Mouse (Mus musculus): ENCODE measurements around the gene Calu. TPM values are rescaled to one million over a fixed set of nuclear protein-coding genes. Genes with fewer than 3 reads are reported as not detected.

Calu gene
- polyA plus RNA-seq, 1 experiment from 2014 or later: 166 TPM

- 1% methylated on average over 24 of the region's 24 CpGs for WGBS
- peak overlapping the region; percentile 71 for H3K4me3 ChIP-seq (replicated peaks)
Measured at GRCm38 (mm10) chr6:29396714-29397540, 49.1 kb downstream of the Calu start.

GRCm38 (mm10) chr6:29397575-29397974 lies 49.7 kb downstream of the Calu start:
- Histone ChIP-seq H3K27ac (peak overlapping the region; percentile 69), H3K4me2 (replicated peaks) (peak overlapping the region; percentile 81), H3K4me3 (replicated peaks) (peak overlapping the region; percentile 71), H3K36me3 (no peaks in the 10 kb centered on the region), H3K4me1 (replicated peaks) (peaks cover 20% of the 10 kb centered on the region), H3K9ac (replicated peaks) (peak overlapping the region; percentile 82), H3K27me3 (peaks cover 25% of the 10 kb centered on the region), H3K9me3 (no peaks in the 10 kb centered on the region)
- ATAC-seq: peak; percentile 55
- WGBS: 5% methylated on average over 6 of the region's 6 CpGs

More at GRCm38 (mm10) chr6:29396714-29397540, 49.1 kb downstream of the Calu start:
- Histone ChIP-seq H3K36me3 (no peaks in the 10 kb centered on the region), H3K9me3 (no peaks in the 10 kb centered on the region), H3K9ac (replicated peaks) (peak overlapping the region; percentile 82), H3K4me2 (replicated peaks) (peak overlapping the region; percentile 81), H3K27ac (peak overlapping the region; percentile 69), H3K4me1 (replicated peaks) (peaks cover 20% of the 10 kb centered on the region), H3K27me3 (peaks cover 21% of the 10 kb centered on the region)
- peak; percentile 84 for ATAC-seq

DNA sequence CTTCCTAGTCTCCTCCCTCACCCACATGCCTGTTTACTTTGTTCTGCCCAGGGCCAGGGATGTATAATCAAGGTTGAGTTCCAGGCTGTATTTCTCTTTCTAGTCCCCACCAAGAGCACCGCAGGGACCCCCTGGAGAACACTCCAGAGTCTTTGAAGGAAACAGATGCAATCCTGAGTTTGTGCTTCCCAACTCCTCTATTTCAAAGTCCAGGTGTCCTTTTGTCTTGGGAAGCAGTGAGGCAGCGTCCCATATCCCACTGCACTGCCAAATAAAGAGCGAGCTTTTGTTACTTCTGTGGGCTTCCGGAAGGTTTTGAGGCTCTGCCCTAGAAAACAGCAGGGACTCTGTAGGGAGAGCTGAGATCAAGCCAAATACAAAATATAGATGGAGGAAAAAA lies 52.0 kb downstream of the Calu start:
- WGBS: 66% methylated on average over 4 of the region's 4 CpGs
- Histone ChIP-seq H3K36me3 (no peaks in the 10 kb centered on the region), H3K4me3 (replicated peaks) (no peak overlapping the region), H3K9ac (replicated peaks) (no peak overlapping the region), H3K4me1 (replicated peaks) (peaks cover 24% of the 10 kb centered on the region), H3K27me3 (peaks cover 18% of the 10 kb centered on the region), H3K27ac (no peak overlapping the region), H3K9me3 (no peaks in the 10 kb centered on the region), H3K4me2 (replicated peaks) (no peak overlapping the region)
- no peak for ATAC-seq

DNA sequence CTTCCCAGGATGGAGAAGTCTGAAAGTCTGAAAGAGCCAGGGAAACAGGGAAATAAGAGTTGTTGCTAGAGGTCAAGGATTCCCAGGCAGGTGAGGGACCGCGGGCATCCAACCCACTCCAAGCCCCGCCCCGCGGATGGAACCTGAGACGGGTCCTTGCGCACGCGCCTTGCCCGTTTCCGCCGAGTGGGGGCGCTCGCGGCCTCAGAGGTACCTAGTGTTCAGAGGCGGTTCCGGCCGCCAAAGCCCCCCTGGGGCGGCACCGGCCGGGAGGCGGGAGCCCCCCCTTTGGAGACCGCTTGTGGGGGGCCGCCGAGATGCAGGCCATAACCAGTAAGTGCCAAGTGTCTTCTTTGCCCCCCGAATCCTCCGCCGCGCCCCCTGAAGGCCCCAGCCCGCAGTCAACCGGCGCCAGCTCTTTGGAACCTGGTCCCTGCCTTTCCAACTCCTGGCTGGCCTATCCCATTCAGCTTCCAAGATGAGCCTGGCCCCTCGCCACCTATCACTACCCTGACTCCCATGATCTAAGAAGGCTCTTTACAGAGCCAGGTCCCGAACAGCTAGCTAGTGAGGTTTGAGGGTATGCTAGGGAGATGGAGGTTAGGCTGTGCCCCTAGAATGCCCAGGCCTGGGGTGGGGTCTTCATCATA lies 54.9 kb downstream of the Calu start:
- Histone ChIP-seq H3K4me3 (replicated peaks) (no peak overlapping the region), H3K27ac (no peak overlapping the region), H3K4me1 (replicated peaks) (peaks cover 6% of the 10 kb centered on the region), H3K9me3 (no peaks in the 10 kb centered on the region), H3K36me3 (peaks cover 17% of the 10 kb centered on the region), H3K27me3 (peaks cover 12% of the 10 kb centered on the region), H3K9ac (replicated peaks) (no peak overlapping the region), H3K4me2 (replicated peaks) (0 out of 2 replicates have a peak overlapping the region, but pooled peaks have one; percentile 2)
- ATAC-seq: no peak
- 7% methylated on average over 33 of the region's 34 CpGs for WGBS

DNA sequence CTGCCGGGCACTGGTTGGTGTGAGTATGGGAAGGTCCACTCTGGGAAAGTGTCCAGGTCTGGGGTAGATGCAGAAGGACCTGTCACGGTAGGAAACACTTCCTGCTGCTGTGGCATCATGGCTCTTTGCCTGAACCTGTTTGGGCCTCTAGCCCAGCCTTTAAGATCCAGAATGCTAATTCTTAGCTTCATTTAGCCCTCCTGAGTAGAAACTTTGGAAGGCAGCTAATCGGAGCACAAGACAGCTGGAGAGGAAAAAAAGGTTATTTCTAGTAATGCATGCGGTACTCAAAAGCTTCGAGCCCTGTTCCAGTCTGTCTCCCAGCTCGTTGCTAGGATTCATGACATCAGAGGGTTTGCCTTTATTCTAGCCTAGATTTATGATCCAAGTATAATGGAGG lies 58.5 kb downstream of the Calu start:
- Histone ChIP-seq H3K27ac (no peak overlapping the region), H3K36me3 (peaks cover 49% of the 10 kb centered on the region), H3K27me3 (peaks cover 12% of the 10 kb centered on the region), H3K4me3 (replicated peaks) (no peak overlapping the region), H3K4me1 (replicated peaks) (0 out of 2 replicates have a peak, but pooled peaks cover 4% of the 10 kb centered on the region), H3K4me2 (replicated peaks) (no peak overlapping the region), H3K9ac (replicated peaks) (no peak overlapping the region), H3K9me3 (no peaks in the 10 kb centered on the region)
- ATAC-seq: no peak
- 88% methylated on average over 6 of the region's 6 CpGs for WGBS

GRCm38 (mm10) chr6:29415446-29415845 lies 67.6 kb downstream of the Calu start:
- no peaks in the 10 kb centered on the region for H3K4me1 ChIP-seq (replicated peaks)
- peaks cover 67% of the 10 kb centered on the region for H3K36me3 ChIP-seq
- WGBS: 90% methylated on average over 9 of the region's 9 CpGs
- no peak for ATAC-seq
- no peak overlapping the region for H3K4me3 ChIP-seq (replicated peaks)
- H3K9me3 ChIP-seq: no peaks in the 10 kb centered on the region
- H3K27ac ChIP-seq: no peak overlapping the region
- no peaks in the 10 kb centered on the region for H3K27me3 ChIP-seq
- no peak overlapping the region for H3K4me2 ChIP-seq (replicated peaks)
- H3K9ac ChIP-seq (replicated peaks): peak overlapping the region; percentile 10; the same call in 1 of the 2 replicates

DNA sequence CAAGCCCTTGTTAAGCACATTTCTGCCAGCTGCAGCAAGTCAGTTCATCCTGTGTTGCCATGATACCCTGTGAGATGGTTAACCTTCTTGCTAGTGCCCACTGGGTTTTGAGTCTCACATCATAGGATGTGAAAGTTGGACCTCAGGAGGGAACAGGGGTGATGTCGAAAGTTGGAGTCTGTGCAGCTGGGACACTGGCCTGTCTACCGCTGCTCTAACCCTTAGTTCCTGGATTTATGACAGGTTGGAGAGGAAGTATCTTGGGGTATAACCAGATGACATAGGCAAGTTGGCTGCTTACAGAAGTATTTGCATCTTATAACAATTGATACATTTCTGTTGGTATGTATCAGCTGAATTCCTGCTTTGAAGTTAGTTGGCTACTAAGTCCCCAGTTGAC lies 72.7 kb downstream of the Calu start:
- H3K27ac ChIP-seq: no peak overlapping the region
- H3K9ac ChIP-seq (replicated peaks): no peak overlapping the region
- ATAC-seq: no peak
- no peaks in the 10 kb centered on the region for H3K4me1 ChIP-seq (replicated peaks)
- 95% methylated on average over 2 of the region's 2 CpGs for WGBS
- no peak overlapping the region for H3K4me3 ChIP-seq (replicated peaks)
- no peaks in the 10 kb centered on the region for H3K9me3 ChIP-seq
- no peaks in the 10 kb centered on the region for H3K27me3 ChIP-seq
- H3K4me2 ChIP-seq (replicated peaks): no peak overlapping the region
- peaks cover 27% of the 10 kb centered on the region for H3K36me3 ChIP-seq

- Histone ChIP-seq H3K36me3 (peaks cover 6% of the 10 kb centered on the region; the same call in 1 of the 2 replicates), H3K27ac (no peak overlapping the region), H3K4me1 (replicated peaks) (no peaks in the 10 kb centered on the region), H3K27me3 (no peaks in the 10 kb centered on the region; the same call in 1 of the 2 replicates), H3K9me3 (no peaks in the 10 kb centered on the region), H3K4me3 (replicated peaks) (no peak overlapping the region), H3K4me2 (replicated peaks) (no peak overlapping the region), H3K9ac (replicated peaks) (no peak overlapping the region)
- 74% methylated on average over 8 of the region's 8 CpGs for WGBS
- ATAC-seq: no peak
Measured at GRCm38 (mm10) chr6:29425118-29425517, 77.2 kb downstream of the Calu start.

- Histone ChIP-seq H3K27ac (no peak overlapping the region), H3K36me3 (peaks cover 3% of the 10 kb centered on the region; the same call in 1 of the 2 replicates), H3K27me3 (peaks cover 10% of the 10 kb centered on the region), H3K4me1 (replicated peaks) (no peaks in the 10 kb centered on the region; the same call in 1 of the 2 replicates), H3K4me3 (replicated peaks) (no peak overlapping the region), H3K4me2 (replicated peaks) (no peak overlapping the region), H3K9me3 (no peaks in the 10 kb centered on the region), H3K9ac (replicated peaks) (no peak overlapping the region)
- 78% methylated on average over 6 of the region's 6 CpGs for WGBS
- ATAC-seq: no peak
Measured at GRCm38 (mm10) chr6:29426331-29426730, 78.5 kb downstream of the Calu start.

Small RNA genes lying within 50 kb of the gene (microRNA-seq; reads per million reads assigned to microRNA genes)
- gene Gm26220: not detected
- not detected for gene Gm44354

Other genes starting within 250 kb of the Calu start
- 47.2 and 48.5 TPM in 2 replicates for gene Rbm28, start 183.1 kb upstream of the Calu start, polyA plus RNA-seq (2015; fragmentation: Nextera tagmentation; extraction: Ambion mirVana)
- 2.7 and 3.6 TPM in 2 replicates for gene Prrt4, start 168.5 kb upstream of the Calu start, polyA plus RNA-seq (2015; fragmentation: Nextera tagmentation; extraction: Ambion mirVana)
- 43.5 and 51.8 TPM in 2 replicates for gene Impdh1, start 131.7 kb upstream of the Calu start, polyA plus RNA-seq (2015; fragmentation: Nextera tagmentation; extraction: Ambion mirVana)
- gene Hilpda, start 75.6 kb upstream of the Calu start, polyA plus RNA-seq (2015; fragmentation: Nextera tagmentation; extraction: Ambion mirVana): 34.5 and 36.7 TPM in 2 replicates
- 0.46 and 0.54 TPM in 2 replicates for gene Fam71f2, start 68.5 kb upstream of the Calu start, polyA plus RNA-seq (2015; fragmentation: Nextera tagmentation; extraction: Ambion mirVana)
- gene Fam71f1, start 28.9 kb upstream of the Calu start, polyA plus RNA-seq (2015; fragmentation: Nextera tagmentation; extraction: Ambion mirVana): not detected in 2 replicates
- gene Opn1sw, start 40.4 kb downstream of the Calu start, polyA plus RNA-seq (2015; fragmentation: Nextera tagmentation; extraction: Ambion mirVana): 0.30 and 0.41 TPM in 2 replicates
- gene Ccdc136, start 48.2 kb downstream of the Calu start, polyA plus RNA-seq (2015; fragmentation: Nextera tagmentation; extraction: Ambion mirVana): 28.6 and 30.4 TPM in 2 replicates
- gene Flnc, start 85.2 kb downstream of the Calu start, polyA plus RNA-seq (2015; fragmentation: Nextera tagmentation; extraction: Ambion mirVana): 2.8 and 3.8 TPM in 2 replicates
- gene Atp6v1f, start 119.6 kb downstream of the Calu start, polyA plus RNA-seq (2015; fragmentation: Nextera tagmentation; extraction: Ambion mirVana): 309 and 328 TPM in 2 replicates
- gene Atp6v1fnb, start 123.4 kb downstream of the Calu start, polyA plus RNA-seq (2015; fragmentation: Nextera tagmentation; extraction: Ambion mirVana): 0.47 and 0.53 TPM in 2 replicates
- gene Kcp, start 159.9 kb downstream of the Calu start, polyA plus RNA-seq (2015; fragmentation: Nextera tagmentation; extraction: Ambion mirVana): 11.7 and 14.0 TPM in 2 replicates
- 1.3 and 1.6 TPM in 2 replicates for gene Irf5, start 178.6 kb downstream of the Calu start, polyA plus RNA-seq (2015; fragmentation: Nextera tagmentation; extraction: Ambion mirVana)

Data from midbrain, embryonic 13.5 days (tissue).